Mouse (Mus musculus) limb, embryonic 12.5 days (tissue): ENCODE measurements at regions not wholly inside any gene's neighbourhood (a gene's known extent, or its start where the extent isn't known, plus 50 kb on each side); places are given as distances from the start of the nearest gene placed in this dataset.

ENCODE experiments used
- ATAC-seq: fragments of 200-750 bp; cut with Nextera tagmentation; 2 replicates; pipeline ENCODE4 v1.8.0; 2017; ENCODE audit warnings: low read depth, moderate TSS enrichment; ENCODE audit not compliant: insufficient number of reproducible peaks, insufficient read depth, low FRiP score, low TSS enrichment
- H3K27ac ChIP-seq: fragments of 300-500 bp; sonication (generic); 2 replicates; pipeline ENCODE4 v1.5.1; 2016; ENCODE audit warnings: mild to moderate bottlenecking, moderate library complexity
- H3K27me3 ChIP-seq: fragments of 300-500 bp; sonication (generic); 2 replicates; pipeline ENCODE4 v1.6.1; 2016; ENCODE audit warnings: mild to moderate bottlenecking, moderate library complexity
- H3K36me3 ChIP-seq: fragments of 300-500 bp; sonication (generic); 2 replicates; pipeline ENCODE4 v1.6.1; 2016; ENCODE audit warnings: mild to moderate bottlenecking, moderate library complexity
- H3K4me1 ChIP-seq: fragments of 300-500 bp; sonication (generic); replicated peaks from 2 replicates; pipeline ENCODE4 v1.6.1; 2016
- H3K4me2 ChIP-seq: fragments of 300-500 bp; sonication (generic); 2 replicates; pipeline ENCODE4 v1.6.1; 2016; ENCODE audit warnings: mild to moderate bottlenecking, moderate library complexity
- H3K4me3 ChIP-seq: fragments of 300-500 bp; sonication (generic); replicated peaks from 2 replicates; pipeline ENCODE4 v1.5.1; 2016; ENCODE audit warnings: mild to moderate bottlenecking
- H3K9ac ChIP-seq: fragments of 300-500 bp; sonication (generic); replicated peaks from 2 replicates; pipeline ENCODE4 v1.6.1; 2016; ENCODE audit warnings: mild to moderate bottlenecking, moderate library complexity
- H3K9me3 ChIP-seq: fragments of 300-500 bp; sonication (generic); 2 replicates; pipeline ENCODE4 v1.6.1; 2016; ENCODE audit warnings: mild to moderate bottlenecking, moderate library complexity
- WGBS: fragments of 180-500 bp; shearing (Covaris S2); methylation state at CpG from one replicate; pipeline ENCODE4 v1.1.7; 2016; 5-methylcytosine and 5-hydroxymethylcytosine counted together

DNA sequence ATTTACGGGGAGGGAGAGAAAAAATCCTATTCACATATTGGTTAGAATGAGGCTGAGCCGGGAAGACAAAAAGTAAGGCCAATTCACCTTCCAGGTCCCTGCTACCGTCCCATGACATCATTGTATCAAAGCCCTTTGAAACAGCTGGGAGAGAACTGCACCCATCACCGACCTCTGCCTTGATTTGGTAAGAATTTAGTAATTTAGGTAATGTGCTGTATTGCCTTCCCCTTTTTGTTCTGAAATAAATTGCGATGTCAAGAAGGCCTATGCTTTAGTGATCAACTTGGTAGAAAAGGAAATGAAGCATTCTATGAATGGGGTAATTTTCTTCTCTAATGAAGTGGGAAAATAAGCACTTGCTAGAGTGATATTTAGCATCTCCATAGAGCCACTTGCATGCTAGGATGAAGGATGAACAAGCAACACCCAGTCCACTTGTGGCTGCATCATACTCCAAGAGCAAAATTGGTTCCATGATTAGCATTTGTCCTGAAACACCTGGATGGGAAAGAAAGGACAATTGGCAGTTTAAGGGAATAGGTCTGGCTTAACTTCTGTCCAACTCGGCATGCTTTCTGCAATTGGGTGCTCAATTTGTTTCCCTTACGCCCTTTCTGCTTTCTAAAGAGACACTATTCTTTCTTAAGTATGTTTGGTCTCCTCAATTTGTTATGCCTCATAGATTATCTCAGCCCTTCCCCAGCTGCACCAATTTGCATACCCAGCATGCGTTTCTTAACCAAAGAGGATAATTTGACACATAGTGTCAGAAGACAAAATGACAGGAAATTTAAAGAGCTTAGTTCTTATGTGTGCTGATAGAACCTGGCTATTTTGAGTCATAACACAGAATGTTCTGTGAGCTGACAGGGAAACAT is 114.2 kb upstream of the Kitl start:
- Histone ChIP-seq H3K4me1 (peaks cover 4% of the 10 kb centered on the region; the same call in 1 of the 2 replicates), H3K4me3 (no peak overlapping the region), H3K4me2 (no peak overlapping the region), H3K36me3 (no peaks in the 10 kb centered on the region), H3K9me3 (no peaks in the 10 kb centered on the region), H3K9ac (no peak overlapping the region), H3K27ac (no peak overlapping the region), H3K27me3 (no peaks in the 10 kb centered on the region)
- WGBS = 84% methylated on average over 8 of the region's 8 CpGs
- ATAC-seq = no peak

DNA sequence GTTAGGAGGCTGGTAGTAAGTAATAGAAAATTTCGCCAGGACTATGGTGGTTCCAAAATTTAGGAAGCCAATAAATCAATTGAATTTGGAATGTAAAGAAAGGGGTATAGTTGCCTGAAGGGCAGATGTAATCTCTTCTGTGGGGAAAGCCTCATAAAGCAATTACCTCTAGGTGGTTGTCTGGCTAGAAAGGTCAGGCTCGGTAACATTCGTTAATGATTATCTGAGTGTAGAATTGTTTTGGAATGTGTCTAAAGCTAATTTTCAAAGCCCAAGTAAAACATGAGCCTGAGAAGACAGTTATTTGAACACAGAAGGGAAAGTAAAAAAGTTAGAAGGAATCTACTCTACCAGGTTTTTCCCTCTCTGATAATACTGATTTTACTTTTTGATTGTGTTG is 121.4 kb upstream of the Kitl start:
- Histone ChIP-seq H3K4me2 (no peak overlapping the region), H3K4me1 (no peaks in the 10 kb centered on the region), H3K9ac (no peak overlapping the region), H3K27ac (no peak overlapping the region), H3K9me3 (no peaks in the 10 kb centered on the region), H3K27me3 (no peaks in the 10 kb centered on the region), H3K36me3 (no peaks in the 10 kb centered on the region), H3K4me3 (no peak overlapping the region)
- ATAC-seq = no peak
- WGBS = 11% methylated on average over 3 of the region's 3 CpGs

DNA sequence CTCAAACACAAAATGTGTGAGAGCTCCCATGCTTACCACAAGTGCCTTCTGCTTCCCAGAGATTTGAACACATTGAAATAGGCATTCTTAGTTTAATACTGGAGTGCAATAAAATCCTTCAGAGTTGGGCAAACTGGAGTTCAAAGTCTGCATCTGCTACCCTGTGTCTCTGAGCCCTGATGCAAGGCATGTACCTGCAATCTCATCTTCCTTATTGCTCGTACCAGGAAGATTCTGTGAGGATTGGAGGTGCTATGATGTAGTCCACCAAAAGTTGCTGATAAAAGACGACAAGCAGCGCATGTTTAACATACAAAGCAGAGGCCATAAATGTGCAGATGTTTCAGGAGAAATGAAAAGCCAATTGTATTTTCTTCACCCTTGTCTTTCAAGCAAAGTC is 123.5 kb upstream of the Kitl start:
- Histone ChIP-seq H3K27ac (no peak overlapping the region), H3K4me1 (no peaks in the 10 kb centered on the region), H3K36me3 (no peaks in the 10 kb centered on the region), H3K9me3 (no peaks in the 10 kb centered on the region), H3K4me2 (no peak overlapping the region), H3K9ac (no peak overlapping the region), H3K4me3 (no peak overlapping the region), H3K27me3 (no peaks in the 10 kb centered on the region)
- 73% methylated on average over 3 of the region's 3 CpGs for WGBS
- ATAC-seq = no peak

DNA sequence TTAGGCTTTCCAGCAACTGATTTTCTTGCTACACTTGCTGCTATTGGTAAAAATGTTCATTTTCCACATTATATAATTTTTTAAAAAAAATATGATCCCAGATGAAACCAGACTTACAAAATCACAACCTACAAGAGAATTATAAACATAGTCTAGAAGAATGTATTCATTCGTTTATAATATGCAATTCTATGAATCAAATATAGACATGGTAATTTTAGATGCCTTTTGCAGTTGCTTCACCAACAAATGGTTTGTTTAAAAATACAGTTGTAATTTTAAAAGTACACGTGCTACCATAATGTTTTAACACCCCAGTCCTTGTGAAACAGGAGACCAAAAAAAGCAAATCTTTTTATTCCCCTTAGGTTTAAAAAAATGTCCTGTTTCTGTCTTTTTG is 122.4 kb upstream of the Csl start:
- no peaks in the 10 kb centered on the region for H3K9me3 ChIP-seq
- 0 out of 2 replicates have a peak, but pooled peaks cover 7% of the 10 kb centered on the region for H3K4me1 ChIP-seq
- WGBS = 81% methylated on average over 2 of the region's 2 CpGs
- no peak for ATAC-seq
- H3K9ac ChIP-seq = no peak overlapping the region
- no peak overlapping the region for H3K4me2 ChIP-seq
- no peak overlapping the region for H3K27ac ChIP-seq
- no peaks in the 10 kb centered on the region for H3K27me3 ChIP-seq
- no peaks in the 10 kb centered on the region for H3K36me3 ChIP-seq
- H3K4me3 ChIP-seq = no peak overlapping the region

DNA sequence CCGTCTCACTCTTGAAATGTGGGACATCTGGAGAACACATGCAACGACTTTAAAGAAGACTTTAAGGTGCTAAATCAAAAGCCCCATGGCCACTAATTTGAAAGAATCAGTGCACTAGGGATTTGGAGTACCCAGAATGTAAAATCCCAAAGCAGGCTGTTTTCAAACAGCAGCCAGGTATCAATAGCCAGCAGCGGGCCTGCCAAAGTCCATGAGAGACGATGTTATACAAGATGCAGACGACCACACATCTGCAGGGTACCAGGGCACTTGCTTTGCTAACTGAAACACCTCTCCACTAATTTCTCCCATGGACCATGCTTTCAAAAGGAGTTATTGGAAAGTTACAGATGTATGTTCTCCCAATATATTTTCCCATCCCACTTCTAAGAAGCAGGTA is 119.9 kb upstream of the Csl start:
- H3K9ac ChIP-seq = no peak overlapping the region
- no peak overlapping the region for H3K27ac ChIP-seq
- H3K4me2 ChIP-seq = no peak overlapping the region
- no peaks in the 10 kb centered on the region for H3K9me3 ChIP-seq
- H3K27me3 ChIP-seq = no peaks in the 10 kb centered on the region
- H3K4me3 ChIP-seq = no peak overlapping the region
- ATAC-seq = no peak
- no peaks in the 10 kb centered on the region for H3K36me3 ChIP-seq
- WGBS = 21% methylated on average over 5 of the region's 5 CpGs
- 0 out of 2 replicates have a peak, but pooled peaks cover 7% of the 10 kb centered on the region for H3K4me1 ChIP-seq

DNA sequence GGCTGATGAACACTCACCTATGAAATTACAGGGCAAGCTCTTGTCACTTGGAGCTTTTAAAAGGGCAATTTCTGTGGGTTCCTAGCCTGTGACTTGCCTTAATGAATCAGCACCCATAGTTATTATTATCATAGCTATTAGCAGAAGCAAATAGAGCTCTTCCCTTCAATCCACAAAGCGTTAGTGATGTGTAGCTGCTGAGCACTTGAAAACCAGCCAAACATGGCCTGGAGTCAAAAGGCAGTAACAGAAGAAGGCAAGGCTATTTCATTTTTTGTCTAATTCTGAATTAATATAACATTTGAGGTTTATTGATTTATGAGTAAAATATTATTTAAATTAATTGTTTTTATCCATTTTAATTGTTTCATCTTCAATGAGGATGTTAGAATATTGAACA is 105.3 kb upstream of the Csl start:
- H3K9me3 ChIP-seq = no peaks in the 10 kb centered on the region
- H3K27me3 ChIP-seq = no peaks in the 10 kb centered on the region
- H3K4me2 ChIP-seq = no peak overlapping the region
- no peak overlapping the region for H3K27ac ChIP-seq
- no peaks in the 10 kb centered on the region for H3K36me3 ChIP-seq
- H3K9ac ChIP-seq = no peak overlapping the region
- H3K4me3 ChIP-seq = no peak overlapping the region
- no peak for ATAC-seq
- 91% methylated on average over 1 of the region's 1 CpGs for WGBS
- H3K4me1 ChIP-seq = peaks cover 7% of the 10 kb centered on the region; the same call in 1 of the 2 replicates

DNA sequence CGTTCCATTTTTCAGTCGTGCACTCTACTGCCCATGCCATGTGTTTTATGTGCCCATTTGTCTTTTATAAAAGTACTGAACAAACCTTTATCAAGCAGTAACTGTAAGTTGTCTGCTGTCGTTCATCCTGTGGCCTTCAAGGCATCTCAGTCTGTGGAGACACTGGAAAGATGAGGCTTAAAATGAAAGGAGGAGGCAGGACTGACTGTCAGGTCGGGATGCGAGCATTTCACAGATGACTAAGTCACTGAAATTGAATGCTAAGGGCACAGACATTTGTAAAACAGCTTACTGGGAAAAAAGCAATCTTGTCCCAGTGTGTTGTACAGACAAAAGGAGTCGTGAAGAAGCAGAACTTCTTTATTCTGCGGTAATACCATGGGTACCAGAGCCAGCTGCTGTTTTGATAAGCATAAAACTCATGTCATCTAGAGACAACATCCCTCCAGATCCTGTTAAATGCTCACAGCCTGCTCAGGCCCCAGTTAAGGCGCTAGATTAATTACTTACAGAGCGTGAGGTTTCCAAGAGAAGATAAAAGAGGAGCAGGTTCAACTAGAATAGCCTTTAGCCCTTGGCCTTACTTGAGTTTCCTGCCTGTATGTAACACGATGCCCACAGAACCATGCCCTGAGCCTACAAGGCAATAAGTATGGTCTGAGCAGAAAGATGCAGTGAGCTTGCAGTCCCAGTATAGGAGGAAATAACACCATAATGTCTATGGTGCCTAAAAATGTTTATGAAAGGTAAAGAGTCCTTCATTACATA is 101.0 kb upstream of the Csl start:
- Histone ChIP-seq H3K27ac (no peak overlapping the region), H3K36me3 (no peaks in the 10 kb centered on the region), H3K4me3 (no peak overlapping the region), H3K4me1 (peaks cover 7% of the 10 kb centered on the region; the same call in 1 of the 2 replicates), H3K27me3 (no peaks in the 10 kb centered on the region), H3K9ac (no peak overlapping the region), H3K4me2 (no peak overlapping the region), H3K9me3 (no peaks in the 10 kb centered on the region)
- no peak for ATAC-seq
- 49% methylated on average over 10 of the region's 10 CpGs for WGBS

DNA sequence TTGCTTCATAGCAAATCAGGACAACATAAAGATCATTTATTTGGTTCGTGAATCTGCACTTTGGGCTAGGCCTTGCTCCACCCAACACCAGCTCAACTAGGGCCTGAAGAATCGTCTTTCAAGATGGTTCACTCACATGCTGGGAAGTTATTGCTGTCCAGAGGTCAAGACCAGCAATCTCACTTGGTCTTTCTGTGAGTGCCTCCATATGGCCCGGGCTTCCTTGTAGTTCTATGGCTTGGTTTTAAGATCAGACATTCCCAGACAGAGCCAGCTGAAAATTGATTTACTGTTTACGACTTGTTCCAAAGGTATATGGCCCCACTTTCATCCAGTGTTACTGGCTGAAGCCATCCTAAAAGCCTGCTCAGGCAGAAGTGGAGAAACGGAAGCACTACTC is 84.7 kb upstream of the Csl start:
- Histone ChIP-seq H3K4me1 (peaks cover 15% of the 10 kb centered on the region; the same call in 1 of the 2 replicates), H3K27me3 (no peaks in the 10 kb centered on the region), H3K4me3 (no peak overlapping the region), H3K9ac (no peak overlapping the region), H3K27ac (no peak overlapping the region), H3K9me3 (no peaks in the 10 kb centered on the region), H3K36me3 (no peaks in the 10 kb centered on the region), H3K4me2 (no peak overlapping the region)
- WGBS = 27% methylated on average over 5 of the region's 5 CpGs
- no peak for ATAC-seq

DNA sequence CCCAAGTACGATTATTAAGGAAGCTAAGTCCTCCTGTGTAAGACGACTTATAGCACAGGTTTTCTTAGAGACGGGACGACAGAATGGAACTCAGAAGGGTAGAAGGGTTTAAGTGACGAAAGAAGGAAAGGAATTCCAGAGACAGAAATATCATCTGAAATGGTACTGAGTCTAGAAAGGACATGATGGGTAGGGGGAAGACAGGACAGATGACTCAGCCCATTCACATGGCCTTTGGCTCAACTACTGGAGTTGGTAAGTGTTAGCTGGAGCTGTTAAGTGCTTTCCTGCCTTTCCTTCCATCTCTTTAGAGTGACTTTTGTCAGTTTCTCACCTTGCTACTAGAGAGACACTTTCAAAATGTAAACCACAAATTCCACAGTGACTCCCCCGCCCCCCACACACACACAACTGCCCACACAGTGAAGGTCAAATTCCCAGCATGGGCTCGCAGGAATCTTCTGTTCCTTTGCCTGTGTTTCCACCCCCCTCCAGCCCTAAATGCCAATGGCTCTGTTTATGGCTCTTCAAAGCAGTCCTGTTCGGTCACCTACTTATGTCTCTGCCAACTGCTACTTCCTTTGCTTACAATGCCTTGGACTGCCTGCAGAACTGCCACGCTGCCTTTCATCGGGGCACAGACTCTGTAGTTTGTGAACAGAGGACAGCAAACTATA is 81.8 kb upstream of the Csl start:
- Histone ChIP-seq H3K27me3 (no peaks in the 10 kb centered on the region), H3K9me3 (no peaks in the 10 kb centered on the region), H3K9ac (no peak overlapping the region), H3K4me3 (no peak overlapping the region), H3K27ac (no peak overlapping the region), H3K4me2 (no peak overlapping the region; the same call in 1 of the 2 replicates), H3K36me3 (no peaks in the 10 kb centered on the region), H3K4me1 (peaks cover 15% of the 10 kb centered on the region; the same call in 1 of the 2 replicates)
- WGBS = 56% methylated on average over 10 of the region's 10 CpGs
- no peak for ATAC-seq

DNA sequence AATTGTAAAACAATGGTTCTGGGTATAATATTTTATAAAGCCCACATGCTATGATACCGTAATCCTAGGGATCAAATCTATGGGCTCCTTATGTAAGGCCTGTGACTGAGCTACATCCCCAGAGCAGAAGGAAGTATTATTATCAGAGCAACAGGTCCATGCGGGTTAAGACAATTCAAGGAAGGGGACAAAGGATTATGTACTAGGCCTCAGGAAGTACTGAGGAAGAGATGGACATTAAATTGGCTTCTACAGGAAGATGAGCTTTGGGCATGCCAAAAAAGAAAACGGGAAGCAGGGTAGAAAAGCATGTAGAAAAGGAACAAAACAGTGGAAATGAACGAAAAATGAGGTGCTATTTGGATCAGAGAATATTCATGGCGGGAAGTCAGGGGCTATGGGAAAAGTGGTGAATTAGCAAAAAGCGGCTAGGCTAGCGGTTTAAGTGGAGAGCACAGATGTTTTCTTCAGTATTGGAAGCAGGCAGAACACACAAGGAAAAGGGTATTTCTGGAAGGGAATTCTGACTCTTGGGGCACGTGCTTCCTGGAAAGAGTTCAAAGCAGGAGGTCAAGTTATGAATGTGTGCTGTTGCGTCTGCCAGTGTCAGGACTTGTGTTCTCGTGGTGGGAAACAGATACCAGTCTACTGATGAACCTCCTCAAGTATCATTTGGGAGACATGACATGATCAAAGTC is 80.9 kb upstream of the Csl start:
- Histone ChIP-seq H3K9me3 (no peaks in the 10 kb centered on the region), H3K9ac (no peak overlapping the region), H3K27me3 (no peaks in the 10 kb centered on the region), H3K27ac (no peak overlapping the region), H3K4me1 (peaks cover 15% of the 10 kb centered on the region; the same call in 1 of the 2 replicates), H3K4me3 (no peak overlapping the region), H3K4me2 (no peak overlapping the region), H3K36me3 (no peaks in the 10 kb centered on the region)
- ATAC-seq = no peak
- 83% methylated on average over 10 of the region's 10 CpGs for WGBS
